Mouse (Mus musculus) forebrain, embryonic 12.5 days (tissue): Measurements from ENCODE around the gene Fap. TPM values are rescaled to one million over a fixed set of nuclear protein-coding genes. Genes with fewer than 3 reads are reported as not detected.

Experiments used
- ATAC-seq: fragments of 200-750 bp; cut with Nextera tagmentation; 2 replicates; pipeline ENCODE4 v1.8.0; 2017; ENCODE audit warnings: moderate TSS enrichment; ENCODE audit not compliant: low FRiP score
- H3K27ac ChIP-seq: fragments of 300-500 bp; sonication (generic); 2 replicates; pipeline ENCODE4 v1.5.1; 2016; ENCODE audit warnings: mild to moderate bottlenecking
- H3K27me3 ChIP-seq: fragments of 300-500 bp; sonication (generic); 2 replicates; pipeline ENCODE4 v1.6.1; 2016; ENCODE audit warnings: mild to moderate bottlenecking
- H3K36me3 ChIP-seq: fragments of 300-500 bp; sonication (generic); replicated peaks from 2 replicates; pipeline ENCODE4 v1.6.1; 2016; ENCODE audit warnings: mild to moderate bottlenecking
- H3K4me1 ChIP-seq: fragments of 300-500 bp; sonication (generic); 2 replicates; pipeline ENCODE4 v1.6.1; 2016
- H3K4me2 ChIP-seq: fragments of 300-500 bp; sonication (generic); 2 replicates; pipeline ENCODE4 v1.6.1; 2016; ENCODE audit warnings: mild to moderate bottlenecking, moderate library complexity
- H3K4me3 ChIP-seq: fragments of 300-500 bp; sonication (generic); replicated peaks from 2 replicates; pipeline ENCODE4 v1.5.1; 2016; ENCODE audit warnings: mild to moderate bottlenecking
- H3K9ac ChIP-seq: fragments of 300-500 bp; sonication (generic); 2 replicates; pipeline ENCODE4 v1.6.1; 2016; ENCODE audit warnings: mild to moderate bottlenecking
- H3K9me3 ChIP-seq: fragments of 300-500 bp; sonication (generic); 2 replicates; pipeline ENCODE4 v1.6.1; 2016
- WGBS: fragments of 180-500 bp; shearing (Covaris S2); methylation state at CpG from one replicate; pipeline ENCODE4 v1.1.7; 2016; 5-methylcytosine and 5-hydroxymethylcytosine counted together
- polyA plus RNA-seq: library from polyadenylated mRNA; unstranded; fragments of >200 nt; fragmentation: Nextera tagmentation; extraction: Ambion mirVana; gene quantifications from 2 replicates; pipeline ENCODE4 v1.2.1, GENCODE M21; 2016

The Fap gene
- 1.6 TPM in 2 replicates for polyA plus RNA-seq

DNA sequence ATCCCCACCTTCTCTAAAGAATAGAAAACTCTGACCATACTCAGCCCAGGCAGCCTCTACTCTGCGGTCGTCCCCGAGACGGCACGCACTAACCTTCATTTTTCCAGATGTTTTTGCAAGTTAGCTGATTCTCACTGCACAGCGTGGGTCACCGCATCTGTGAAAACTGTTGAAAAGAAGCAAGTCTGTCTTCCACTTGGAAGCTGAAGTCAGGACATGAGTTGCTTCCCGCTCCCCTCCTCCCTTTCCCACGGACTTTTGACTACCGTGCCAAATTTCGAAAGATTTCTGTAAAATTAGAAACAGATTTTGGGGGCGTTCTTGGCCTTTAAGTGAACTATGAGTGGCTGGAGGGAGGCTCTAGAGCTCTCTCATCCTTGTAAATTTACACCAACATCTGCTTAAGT lies at the start of gene Fap:
Fap (minus strand) TSS at position 323 of the 407 bp plus-strand sequence.
- H3K4me1 ChIP-seq, result no peaks in the 10 kb centered on the region
- no peaks in the 10 kb centered on the region for H3K36me3 ChIP-seq
- H3K9me3 ChIP-seq, result no peaks in the 10 kb centered on the region
- 84% methylated on average over 12 of the region's 12 CpGs for WGBS
- no peak for ATAC-seq
- H3K4me3 ChIP-seq, result no peak within 1 kb of the TSS
- H3K27ac ChIP-seq, result no peak within 1 kb of the TSS
- H3K4me2 ChIP-seq, result no peak within 1 kb of the TSS
- no peaks in the 10 kb centered on the region for H3K27me3 ChIP-seq
- no peak within 1 kb of the TSS for H3K9ac ChIP-seq

DNA sequence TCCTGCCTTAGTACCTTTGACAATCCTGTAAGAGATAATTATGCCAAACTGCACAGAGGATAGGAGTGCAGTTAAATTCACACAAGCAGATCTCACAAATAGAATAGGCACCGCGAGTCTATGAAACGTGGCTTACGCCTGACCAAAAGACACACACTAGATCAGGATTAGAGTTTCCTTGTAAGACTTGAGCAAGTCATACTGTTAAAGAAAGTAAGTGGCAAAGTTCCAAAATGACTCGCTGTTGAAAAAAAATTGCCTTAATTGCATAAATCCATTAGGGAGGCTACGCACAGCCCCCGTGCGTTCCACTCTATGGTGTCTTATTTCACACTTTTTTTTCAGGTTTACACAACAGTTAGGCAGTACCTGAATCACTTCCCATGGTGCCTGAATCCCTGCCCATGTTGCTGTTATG lies 49.2 kb upstream of the Fap start:
- no peaks in the 10 kb centered on the region; the same call in 1 of the 2 replicates for H3K4me1 ChIP-seq
- no peaks in the 10 kb centered on the region for H3K36me3 ChIP-seq
- no peaks in the 10 kb centered on the region for H3K27me3 ChIP-seq
- WGBS, result 75% methylated on average over 8 of the region's 8 CpGs
- H3K27ac ChIP-seq, result no peak overlapping the region
- H3K4me2 ChIP-seq, result no peak overlapping the region
- ATAC-seq, result no peak
- H3K9ac ChIP-seq, result no peak overlapping the region
- no peak overlapping the region for H3K4me3 ChIP-seq
- H3K9me3 ChIP-seq, result no peaks in the 10 kb centered on the region

DNA sequence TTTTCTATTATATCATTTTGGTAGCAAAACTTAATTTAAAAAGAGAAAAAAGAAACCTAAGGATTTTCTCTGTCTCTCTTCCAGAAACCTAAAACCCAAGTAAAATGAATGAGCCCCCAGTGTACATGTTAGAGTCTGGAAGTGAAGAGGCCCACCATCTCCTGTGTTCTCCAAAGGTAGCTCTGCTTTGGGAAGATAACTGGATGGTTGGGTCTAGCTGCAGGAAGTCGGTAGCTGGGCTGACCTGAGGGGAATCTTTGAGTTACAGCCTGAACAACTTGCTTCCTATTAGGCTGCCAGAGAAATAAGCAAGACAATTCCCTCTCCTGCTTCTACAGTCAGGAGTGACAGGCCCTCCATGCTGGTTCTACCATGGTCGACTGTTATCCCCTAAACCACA lies 45.8 kb upstream of the Fap start:
- WGBS, result 63% methylated on average over 2 of the region's 2 CpGs

DNA sequence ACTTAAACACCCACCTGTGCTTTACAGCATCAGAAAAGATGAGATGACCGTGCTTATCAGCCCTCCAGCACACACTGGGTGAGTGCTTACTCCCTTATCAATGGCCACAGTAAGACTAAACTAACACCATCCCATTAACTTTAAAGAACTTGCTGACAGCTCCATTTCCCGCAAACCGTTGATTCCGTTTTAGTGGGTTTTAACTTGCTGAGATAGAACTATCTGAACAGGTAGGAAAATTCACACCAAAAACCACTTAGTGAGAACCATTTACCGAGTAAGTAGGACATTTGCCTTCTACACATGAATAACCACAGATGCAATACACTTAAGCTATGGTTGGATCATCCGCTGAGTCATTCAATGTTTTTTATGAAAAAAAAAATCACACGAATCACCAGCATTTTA lies 45.1 kb upstream of the Fap start:
- Histone ChIP-seq H3K9ac (no peak overlapping the region), H3K4me2 (no peak overlapping the region), H3K9me3 (no peaks in the 10 kb centered on the region), H3K4me1 (no peaks in the 10 kb centered on the region; the same call in 1 of the 2 replicates), H3K27ac (no peak overlapping the region), H3K4me3 (no peak overlapping the region), H3K36me3 (no peaks in the 10 kb centered on the region), H3K27me3 (no peaks in the 10 kb centered on the region)
- ATAC-seq, result no peak
- WGBS, result 92% methylated on average over 7 of the region's 7 CpGs

More for the DNA sequence above, 45.8 kb upstream of the Fap start:
- H3K9me3 ChIP-seq, result no peaks in the 10 kb centered on the region
- no peak overlapping the region for H3K27ac ChIP-seq
- no peak overlapping the region for H3K4me2 ChIP-seq
- no peaks in the 10 kb centered on the region for H3K27me3 ChIP-seq
- H3K4me1 ChIP-seq, result no peaks in the 10 kb centered on the region; the same call in 1 of the 2 replicates
- no peak overlapping the region for H3K9ac ChIP-seq
- no peak overlapping the region for H3K4me3 ChIP-seq
- ATAC-seq, result no peak
- no peaks in the 10 kb centered on the region for H3K36me3 ChIP-seq

DNA sequence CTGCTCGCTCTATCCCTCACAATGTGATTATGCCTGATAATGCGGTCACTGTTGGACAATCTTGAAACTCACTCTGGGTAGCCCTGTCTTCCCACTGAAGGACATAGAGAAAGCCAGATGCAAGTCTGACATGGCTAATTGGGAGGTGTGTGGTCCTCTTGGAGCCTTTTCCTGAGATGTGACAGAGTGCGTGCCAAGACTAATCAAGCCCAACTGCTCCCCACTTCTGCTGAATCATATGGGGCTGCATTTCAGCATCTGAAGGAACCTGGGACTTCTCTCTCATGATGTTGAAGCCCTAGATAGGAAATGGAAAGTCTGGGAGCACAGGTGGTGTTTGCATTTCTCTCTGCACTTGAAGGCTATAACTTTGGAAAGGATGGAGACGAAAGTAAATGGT lies 39.3 kb upstream of the Fap start:
- no peak overlapping the region for H3K4me3 ChIP-seq
- H3K4me1 ChIP-seq, result no peaks in the 10 kb centered on the region
- no peak overlapping the region for H3K27ac ChIP-seq
- 95% methylated on average over 4 of the region's 4 CpGs for WGBS
- no peak overlapping the region for H3K4me2 ChIP-seq
- no peaks in the 10 kb centered on the region for H3K27me3 ChIP-seq
- H3K36me3 ChIP-seq, result no peaks in the 10 kb centered on the region
- H3K9me3 ChIP-seq, result no peaks in the 10 kb centered on the region
- no peak for ATAC-seq
- no peak overlapping the region for H3K9ac ChIP-seq

DNA sequence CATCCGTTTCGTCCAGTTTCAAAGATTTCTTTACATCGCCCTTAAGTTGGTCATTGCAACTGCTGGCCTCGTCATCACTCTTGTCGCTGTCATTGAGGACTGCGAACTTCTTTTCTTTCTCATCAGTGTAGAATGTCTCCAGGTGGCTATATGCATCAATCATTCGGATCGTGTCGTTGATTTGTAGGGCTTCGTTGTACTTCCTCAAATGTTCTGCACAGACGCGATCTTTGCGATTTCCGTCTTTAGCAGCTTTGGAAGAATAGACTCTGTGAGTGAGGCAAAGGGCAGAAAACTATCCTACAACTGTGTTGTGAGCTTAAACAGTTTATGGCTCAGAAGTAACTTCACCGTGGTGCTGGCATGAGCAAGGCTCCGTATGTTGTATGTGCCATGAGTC lies 32.3 kb upstream of the Fap start:
- 97% methylated on average over 16 of the region's 16 CpGs for WGBS
- Histone ChIP-seq H3K27ac (no peak overlapping the region), H3K4me2 (no peak overlapping the region), H3K27me3 (no peaks in the 10 kb centered on the region), H3K4me3 (no peak overlapping the region), H3K4me1 (no peaks in the 10 kb centered on the region), H3K36me3 (no peaks in the 10 kb centered on the region), H3K9me3 (no peaks in the 10 kb centered on the region), H3K9ac (no peak overlapping the region)
- no peak for ATAC-seq

DNA sequence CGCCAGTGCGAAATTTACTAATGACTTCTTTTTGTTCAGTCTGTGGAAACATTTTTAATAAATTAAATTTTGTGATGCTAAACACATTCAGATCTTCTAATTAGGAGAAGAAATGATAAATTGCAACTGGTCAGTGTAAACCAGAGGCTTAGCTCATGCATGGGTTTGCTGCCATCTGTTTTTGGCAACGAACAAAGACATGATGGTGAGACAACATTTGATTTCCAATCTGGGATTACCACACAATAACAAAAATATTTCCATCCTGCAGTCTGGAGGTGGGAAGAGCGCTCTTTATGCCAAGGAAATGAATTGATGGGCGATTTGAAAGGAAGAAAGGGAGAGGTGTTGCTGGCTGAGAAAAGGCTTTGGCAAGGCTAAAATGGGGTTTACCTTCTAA lies 29.7 kb upstream of the Fap start:
- Histone ChIP-seq H3K4me1 (no peaks in the 10 kb centered on the region), H3K4me3 (no peak overlapping the region), H3K9me3 (no peaks in the 10 kb centered on the region), H3K27me3 (no peaks in the 10 kb centered on the region), H3K9ac (no peak overlapping the region), H3K4me2 (no peak overlapping the region), H3K27ac (no peak overlapping the region), H3K36me3 (no peaks in the 10 kb centered on the region)
- no peak for ATAC-seq
- 86% methylated on average over 5 of the region's 5 CpGs for WGBS

DNA sequence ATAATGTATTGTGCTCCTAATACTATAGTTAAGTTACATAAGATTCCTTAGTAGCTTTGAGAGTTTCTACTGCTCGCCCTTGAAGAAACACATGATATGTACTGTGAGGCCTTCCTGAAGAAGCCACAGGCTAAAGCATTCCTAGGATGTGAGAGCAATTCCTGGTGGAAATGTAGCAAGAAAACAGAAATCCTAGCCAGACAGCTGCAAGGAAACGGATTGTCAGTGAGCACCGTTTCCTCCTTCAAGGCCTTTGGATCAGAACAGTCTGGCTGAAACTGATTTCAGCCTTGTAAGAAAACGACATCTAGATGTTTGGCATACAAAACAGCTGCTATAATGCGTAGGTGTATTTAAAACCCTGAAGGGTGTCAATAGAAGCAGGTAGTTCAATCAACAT lies 22.7 kb upstream of the Fap start:
- H3K9me3 ChIP-seq, result no peaks in the 10 kb centered on the region
- no peak overlapping the region for H3K4me2 ChIP-seq
- H3K27me3 ChIP-seq, result no peaks in the 10 kb centered on the region
- no peaks in the 10 kb centered on the region for H3K4me1 ChIP-seq
- no peak for ATAC-seq
- no peak overlapping the region for H3K9ac ChIP-seq
- no peaks in the 10 kb centered on the region for H3K36me3 ChIP-seq
- 96% methylated on average over 5 of the region's 5 CpGs for WGBS
- no peak overlapping the region for H3K4me3 ChIP-seq
- no peak overlapping the region for H3K27ac ChIP-seq

DNA sequence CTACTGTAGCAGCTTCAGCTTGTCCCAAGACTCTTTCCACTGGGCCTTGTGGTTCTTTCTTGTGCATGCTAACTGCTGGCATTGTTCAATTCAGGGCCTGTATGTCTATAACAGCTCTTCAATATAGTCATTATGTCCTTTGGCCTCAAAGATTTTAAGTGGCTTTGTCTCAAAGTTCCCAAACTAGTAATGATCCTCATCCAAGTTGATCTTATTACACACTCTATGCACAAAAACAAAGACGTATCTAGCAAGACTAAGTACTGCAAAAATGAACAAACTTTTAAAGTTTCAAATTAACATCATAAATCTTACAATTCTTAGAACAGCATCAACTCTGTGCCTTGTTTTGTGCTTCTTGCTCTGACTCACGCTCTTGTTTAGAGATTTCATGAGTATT lies 20.6 kb upstream of the Fap start:
- ATAC-seq, result no peak
- Histone ChIP-seq H3K27ac (no peak overlapping the region), H3K9ac (no peak overlapping the region), H3K27me3 (no peaks in the 10 kb centered on the region), H3K4me2 (no peak overlapping the region), H3K4me1 (no peaks in the 10 kb centered on the region), H3K4me3 (no peak overlapping the region), H3K36me3 (no peaks in the 10 kb centered on the region), H3K9me3 (no peaks in the 10 kb centered on the region)
- WGBS, result 70% methylated on average over 2 of the region's 2 CpGs

DNA sequence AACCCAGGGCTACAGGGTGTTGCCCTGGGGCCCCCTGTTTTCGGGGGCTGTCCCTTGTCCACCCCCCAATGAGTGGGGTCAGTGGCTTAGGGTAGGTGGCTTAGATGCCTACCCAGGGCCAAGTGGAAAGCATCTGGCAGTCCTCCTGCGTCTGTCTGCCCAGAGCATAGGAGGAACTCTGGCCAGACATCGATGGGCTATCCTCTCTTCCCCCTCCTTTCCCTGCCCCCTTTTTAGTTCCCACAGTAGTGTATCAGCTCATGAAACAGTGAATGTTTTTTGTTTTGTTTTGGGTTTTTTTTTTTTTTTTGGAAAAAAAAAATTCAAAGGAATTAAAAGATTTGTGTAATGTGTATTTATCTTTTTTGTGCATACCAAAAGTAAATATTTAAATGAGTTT lies 17.7 kb upstream of the Fap start:
- Histone ChIP-seq H3K4me2 (no peak overlapping the region), H3K9ac (no peak overlapping the region), H3K4me1 (no peaks in the 10 kb centered on the region), H3K4me3 (no peak overlapping the region), H3K36me3 (no peaks in the 10 kb centered on the region), H3K9me3 (no peaks in the 10 kb centered on the region), H3K27ac (no peak overlapping the region), H3K27me3 (no peaks in the 10 kb centered on the region)
- 90% methylated on average over 3 of the region's 3 CpGs for WGBS
- ATAC-seq, result no peak

DNA sequence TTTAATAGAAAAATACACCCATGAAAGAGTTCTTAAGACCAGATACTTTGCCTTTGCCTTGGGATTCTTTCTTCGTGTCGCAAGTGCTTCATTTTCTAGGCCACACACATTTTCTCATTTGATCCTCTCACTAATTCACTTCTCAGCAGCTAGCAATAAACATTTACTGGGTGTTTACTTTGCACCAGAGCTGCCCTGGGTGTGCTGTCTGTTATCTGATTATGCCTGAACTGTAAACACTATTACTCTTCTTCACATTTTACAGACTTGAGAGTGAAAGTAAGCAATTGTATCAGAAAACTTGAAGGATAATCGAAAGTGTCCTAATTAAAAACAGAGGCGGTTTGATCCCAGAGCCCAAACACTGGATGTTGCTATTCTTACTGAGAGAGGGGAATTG lies 15.5 kb upstream of the Fap start:
- no peaks in the 10 kb centered on the region for H3K9me3 ChIP-seq
- H3K27ac ChIP-seq, result no peak overlapping the region
- no peaks in the 10 kb centered on the region for H3K36me3 ChIP-seq
- WGBS, result 86% methylated on average over 4 of the region's 4 CpGs
- no peak for ATAC-seq
- no peak overlapping the region for H3K4me2 ChIP-seq
- H3K9ac ChIP-seq, result no peak overlapping the region
- no peaks in the 10 kb centered on the region for H3K27me3 ChIP-seq
- H3K4me1 ChIP-seq, result no peaks in the 10 kb centered on the region
- H3K4me3 ChIP-seq, result no peak overlapping the region

DNA sequence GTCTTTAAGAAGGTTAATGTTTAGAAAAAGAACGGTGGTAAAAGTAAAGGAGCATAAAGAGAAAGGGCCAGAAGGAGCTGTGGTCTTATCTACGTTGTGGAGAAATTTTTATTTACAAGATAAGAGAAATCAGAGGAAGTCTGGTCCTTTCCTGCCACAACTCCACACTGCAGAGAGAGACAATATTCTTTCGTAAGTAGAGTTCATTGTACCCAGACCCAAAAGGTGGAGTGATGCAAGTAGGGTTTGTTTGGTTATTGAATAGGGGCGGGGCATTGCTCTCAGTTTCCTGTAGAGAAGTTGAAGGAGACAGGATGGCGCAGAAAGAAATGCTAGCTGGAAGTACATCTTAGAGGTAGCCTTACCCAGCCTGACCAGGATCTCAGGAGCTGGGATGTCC lies 11.9 kb upstream of the Fap start:
- WGBS, result 80% methylated on average over 5 of the region's 5 CpGs
- no peaks in the 10 kb centered on the region for H3K27me3 ChIP-seq
- H3K9me3 ChIP-seq, result no peaks in the 10 kb centered on the region
- no peak overlapping the region for H3K27ac ChIP-seq
- H3K4me1 ChIP-seq, result no peaks in the 10 kb centered on the region
- no peak overlapping the region for H3K9ac ChIP-seq
- H3K36me3 ChIP-seq, result no peaks in the 10 kb centered on the region
- no peak overlapping the region for H3K4me2 ChIP-seq
- ATAC-seq, result no peak
- H3K4me3 ChIP-seq, result no peak overlapping the region

DNA sequence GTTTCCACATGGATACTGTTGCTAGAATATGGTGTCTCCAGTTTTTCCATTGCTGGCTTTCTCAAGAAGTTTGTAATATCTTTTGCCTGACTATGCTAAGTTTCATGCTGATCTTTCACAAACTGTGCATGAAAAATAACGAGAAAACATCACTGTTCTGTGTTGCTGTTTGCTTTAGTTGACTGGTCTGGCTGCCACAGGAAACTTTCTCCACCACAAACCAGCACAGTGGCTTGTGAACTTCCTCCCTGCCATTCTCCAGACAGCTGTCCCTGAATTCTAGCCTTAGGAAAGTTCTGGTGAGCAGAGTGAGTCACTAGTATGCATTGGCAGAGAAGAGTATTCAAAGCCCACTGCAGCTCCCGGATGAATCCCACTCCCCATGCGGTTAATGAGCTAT lies 1.1 kb upstream of the Fap start:
- WGBS, result 78% methylated on average over 3 of the region's 3 CpGs
- no peaks in the 10 kb centered on the region for H3K27me3 ChIP-seq
- H3K27ac ChIP-seq, result no peak overlapping the region
- no peaks in the 10 kb centered on the region for H3K36me3 ChIP-seq
- no peaks in the 10 kb centered on the region for H3K4me1 ChIP-seq
- no peaks in the 10 kb centered on the region for H3K9me3 ChIP-seq
- no peak for ATAC-seq
- no peak overlapping the region for H3K4me2 ChIP-seq
- H3K4me3 ChIP-seq, result no peak overlapping the region
- no peak overlapping the region for H3K9ac ChIP-seq

DNA sequence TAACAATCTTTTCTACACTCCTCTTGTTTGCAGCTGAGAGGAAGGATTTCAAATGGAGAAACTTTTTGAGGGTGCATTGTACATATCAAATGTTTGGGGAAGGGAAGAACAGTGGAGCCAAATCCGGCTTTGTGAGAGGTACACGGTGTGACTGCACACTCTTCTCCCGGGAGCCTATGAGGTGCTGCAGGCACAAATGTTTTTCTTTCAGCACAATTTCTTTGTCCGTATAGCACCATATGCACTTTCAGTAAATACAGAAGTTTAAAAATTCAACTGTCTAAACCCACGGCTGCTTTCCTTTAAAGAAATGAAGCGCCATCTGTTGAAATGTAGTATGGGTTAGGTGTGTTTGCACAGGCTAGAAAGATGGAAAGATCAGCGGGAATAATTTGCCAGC lies 375 bp upstream of the Fap start:
- no peaks in the 10 kb centered on the region for H3K9me3 ChIP-seq
- H3K27me3 ChIP-seq, result no peaks in the 10 kb centered on the region
- no peaks in the 10 kb centered on the region for H3K4me1 ChIP-seq
- H3K36me3 ChIP-seq, result no peaks in the 10 kb centered on the region
- no peak overlapping the region for H3K4me3 ChIP-seq
- no peak overlapping the region for H3K4me2 ChIP-seq
- H3K27ac ChIP-seq, result no peak overlapping the region
- no peak overlapping the region for H3K9ac ChIP-seq
- 84% methylated on average over 7 of the region's 7 CpGs for WGBS
- no peak for ATAC-seq
